Mouse (Mus musculus): ENCODE data around the gene Vmn2r96.
"Not testable (repeated sequence)": the region's sequence is repeated elsewhere in the genome, so short reads cannot be mapped to it uniquely, and the experiment has no call there.

The Vmn2r96 gene

DNA sequence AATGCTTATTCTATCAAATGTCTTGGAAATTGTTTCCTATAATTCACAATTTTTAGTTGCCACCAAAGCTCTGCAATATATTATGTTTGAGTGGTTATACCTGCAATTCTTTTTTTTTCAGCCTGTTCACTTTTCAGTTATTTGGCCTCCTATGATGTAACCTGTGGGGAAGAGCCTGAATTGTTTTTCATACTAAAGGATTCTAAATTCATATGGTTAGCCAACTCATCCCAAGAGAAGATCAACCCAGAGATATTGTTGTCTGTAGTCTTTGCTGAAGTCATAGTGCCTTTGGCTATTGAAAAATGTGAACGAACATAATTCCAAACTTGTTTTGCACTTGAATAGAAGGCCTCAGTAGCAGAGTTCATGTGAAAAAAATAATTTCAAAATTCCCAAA, at the start of gene Vmn2r96:
TSS of gene Vmn2r96 (plus strand) at position 301 of the 400 bp plus-strand sequence.
- not testable (repeated sequence) for DNase-seq

DNA sequence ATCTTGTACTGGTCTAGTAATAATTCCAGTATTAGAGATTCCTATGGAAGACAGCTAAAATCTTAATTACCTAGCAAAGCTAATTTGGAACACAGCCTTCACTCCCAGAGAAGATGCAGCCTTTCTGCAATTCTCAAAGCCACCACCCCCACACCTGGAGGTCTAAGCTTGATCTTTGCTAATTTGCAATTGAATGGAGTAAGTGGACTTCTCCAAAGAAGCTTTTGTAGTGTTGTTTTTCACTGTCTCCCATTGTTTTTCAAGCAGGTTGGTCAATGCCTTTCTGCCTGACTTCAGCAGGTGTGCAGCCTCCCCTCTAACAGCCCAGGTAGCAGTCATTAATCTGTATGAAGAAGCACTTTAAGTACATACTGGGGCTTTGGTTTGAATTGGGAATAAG, 49.6 kb upstream of the Vmn2r96 start:
- no peak for DNase-seq

DNA sequence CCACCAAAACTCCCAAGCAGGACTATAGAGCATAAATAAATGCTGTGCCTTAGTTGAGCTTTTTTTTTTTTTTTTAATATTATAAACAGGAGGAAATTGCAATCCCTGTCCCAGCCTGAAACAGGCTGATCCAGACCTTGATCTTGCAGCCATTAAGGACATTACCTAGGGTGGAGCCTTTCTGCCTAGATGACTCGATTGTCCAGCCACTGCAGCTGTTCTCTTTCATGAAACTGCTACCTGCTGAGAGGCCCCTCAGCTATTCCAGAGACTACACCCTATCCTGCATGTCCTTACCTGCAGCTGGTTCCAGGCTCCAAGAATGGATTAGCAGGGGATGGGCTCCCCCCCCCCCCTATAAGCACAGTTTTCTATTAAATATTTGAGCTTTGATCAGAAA, 49.0 kb upstream of the Vmn2r96 start:
- DNase-seq, result no peak

DNA sequence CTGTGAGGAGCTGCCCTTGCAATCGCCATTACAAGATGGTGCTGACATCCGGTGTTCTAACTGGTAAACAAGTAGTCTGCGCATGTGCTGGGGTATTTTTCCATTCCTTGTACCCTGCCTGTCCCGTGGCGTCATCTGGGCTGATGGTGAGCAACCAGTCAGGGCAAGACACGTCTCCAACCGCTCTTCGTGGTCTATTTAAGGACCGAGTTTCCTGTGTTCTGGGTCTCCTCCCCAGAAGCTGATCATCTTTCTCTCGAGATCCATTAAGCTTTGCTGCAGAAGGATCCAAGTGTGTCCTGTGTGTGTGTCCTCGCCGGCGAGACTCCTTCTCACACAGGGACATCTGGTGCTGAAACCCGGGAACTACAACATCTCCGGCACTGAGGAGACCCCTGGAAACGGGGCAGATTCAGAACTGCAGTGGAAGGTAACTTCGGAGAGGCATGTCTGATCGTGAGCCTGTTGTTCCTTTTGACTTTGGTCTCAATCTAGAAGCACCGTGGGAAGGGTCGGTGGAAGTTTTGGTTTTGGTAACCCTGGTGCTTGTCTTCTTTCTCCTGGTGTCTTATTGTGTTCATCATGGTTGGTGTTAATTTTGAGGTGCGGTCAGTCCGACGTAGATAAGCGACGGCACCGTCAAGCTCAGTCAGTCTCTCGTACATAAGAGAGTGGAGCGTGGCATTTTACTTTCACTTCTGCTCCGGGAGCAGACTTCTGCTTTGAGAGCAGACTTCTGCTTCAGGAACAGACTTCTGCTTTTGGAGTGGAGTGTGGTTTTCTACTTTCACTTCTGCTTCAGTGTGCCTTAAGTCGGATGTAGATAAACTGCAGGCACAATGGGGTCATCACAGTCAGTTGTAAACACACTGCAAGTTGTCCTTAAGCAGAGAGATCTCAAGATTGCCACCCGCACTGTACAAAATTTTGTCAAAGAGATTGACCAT, 14.5 kb upstream of the Vmn2r96 start:
- not testable (repeated sequence) for DNase-seq

DNA sequence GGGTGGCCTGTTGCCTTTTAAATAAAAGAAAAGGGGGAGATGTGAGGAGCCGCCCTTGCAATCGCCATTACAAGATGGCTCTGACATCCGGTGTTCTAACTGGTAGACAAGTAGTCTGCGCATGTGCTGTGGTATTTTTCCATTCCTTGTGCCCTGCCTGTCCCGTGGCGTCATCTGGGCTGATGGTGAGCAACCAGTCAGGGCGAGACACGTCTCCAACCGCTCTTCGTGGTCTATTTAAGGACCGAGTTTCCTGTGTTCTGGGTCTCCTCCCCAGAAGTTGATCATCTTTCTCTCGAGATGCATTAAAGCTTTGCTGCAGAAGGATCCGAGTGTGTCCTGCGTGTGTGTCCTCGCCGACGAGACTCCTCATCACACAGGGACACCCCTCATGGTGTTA, 6.8 kb upstream of the Vmn2r96 start:
- not testable (repeated sequence) for DNase-seq

DNA sequence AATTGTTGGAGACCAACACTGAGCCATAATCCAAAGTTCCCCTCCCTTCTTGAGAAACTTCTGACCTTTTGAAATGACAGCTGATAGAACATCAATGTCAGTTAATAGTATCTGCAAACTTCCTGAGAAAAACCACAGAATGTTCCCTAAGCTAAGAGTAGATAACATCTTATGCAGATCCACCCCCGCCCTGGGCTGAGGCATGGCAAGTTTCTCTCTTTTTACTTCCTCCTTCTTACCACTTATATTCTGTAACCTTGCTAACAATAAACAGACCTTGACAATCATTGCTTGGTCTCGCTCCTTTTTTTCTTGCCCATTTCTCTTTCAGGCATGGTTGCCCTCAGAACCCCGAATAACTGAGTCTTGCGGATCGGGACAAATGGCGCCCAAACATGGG, 42.2 kb downstream of the Vmn2r96 start:
- DNase-seq, result not testable (repeated sequence)

DNA sequence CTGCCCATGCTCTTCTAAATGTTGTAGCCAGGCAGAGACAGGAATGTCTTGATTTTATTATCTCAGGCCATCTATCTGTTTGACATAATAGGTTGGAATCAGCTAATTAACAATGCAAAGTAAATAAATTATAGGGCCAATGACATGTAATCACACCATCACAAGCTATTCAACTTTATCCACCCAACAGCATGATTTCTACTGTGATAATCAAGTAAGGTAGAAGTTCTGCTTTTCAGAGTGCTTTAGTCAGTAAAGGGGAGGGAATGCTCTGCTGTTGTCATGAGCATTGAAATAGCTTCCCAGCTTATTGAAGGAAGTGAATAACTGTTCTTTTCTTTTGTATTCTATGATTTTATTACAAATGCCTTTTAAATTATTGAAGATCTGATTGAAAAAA, 53.6 kb downstream of the Vmn2r96 start:
- DNase-seq, result no peak
